Mouse (Mus musculus) c-Kit-positive CD71-negative TER-119-negative erythroid progenitor cells, embryonic 14.5 days (primary cell): ENCODE measurements around the gene Urod.

Experiments
- DNase-seq: peaks from one replicate; pipeline ENCODE4 v3.0.0-alpha.2; 2013; ENCODE audit warnings: low read depth

Gene Urod

GRCm38 (mm10) chr4:116993672-116994621 is at the start of gene Urod:
TSS of gene Urod (minus strand) at chr4:116994413.
- peak; percentile 91 for DNase-seq

- DNase-seq: no peak
Measured at GRCm38 (mm10) chr4:117041283-117041721, 47.1 kb upstream of the Urod start.

- no peak for DNase-seq
Measured at GRCm38 (mm10) chr4:117040791-117041190, 46.6 kb upstream of the Urod start.

GRCm38 (mm10) chr4:117039925-117040687 is 45.9 kb upstream of the Urod start:
- DNase-seq: no peak

GRCm38 (mm10) chr4:117031105-117031504 is 36.9 kb upstream of the Urod start:
- DNase-seq: no peak

- no peak for DNase-seq
Measured at GRCm38 (mm10) chr4:117023469-117023868, 29.3 kb upstream of the Urod start.

- DNase-seq: peak; percentile 89
Measured at GRCm38 (mm10) chr4:117019206-117020134, 25.3 kb upstream of the Urod start, which contains the start of gene Eif2b3. TSS of gene Eif2b3 (plus strand) at chr4:117019402.

GRCm38 (mm10) chr4:117018327-117018726 is 24.1 kb upstream of the Urod start:
- no peak for DNase-seq

GRCm38 (mm10) chr4:117017738-117018137 is 23.5 kb upstream of the Urod start:
- no peak for DNase-seq

- no peak for DNase-seq
Measured at GRCm38 (mm10) chr4:117014901-117015415, 20.7 kb upstream of the Urod start.

- no peak for DNase-seq
Measured at GRCm38 (mm10) chr4:117013596-117013995, 19.4 kb upstream of the Urod start.

- DNase-seq: no peak
Measured at GRCm38 (mm10) chr4:117010231-117010630, 16.0 kb upstream of the Urod start.

GRCm38 (mm10) chr4:117007058-117007457 is 12.8 kb upstream of the Urod start:
- no peak for DNase-seq

- no peak for DNase-seq
Measured at GRCm38 (mm10) chr4:117005611-117006400, 11.6 kb upstream of the Urod start.

GRCm38 (mm10) chr4:117004649-117005048 is 10.4 kb upstream of the Urod start:
- DNase-seq: no peak

- peak; percentile 58 for DNase-seq
Measured at GRCm38 (mm10) chr4:117002543-117003521, 8.6 kb upstream of the Urod start.

- DNase-seq: no peak
Measured at GRCm38 (mm10) chr4:117001957-117002356, 7.7 kb upstream of the Urod start.

- DNase-seq: no peak
Measured at GRCm38 (mm10) chr4:116999513-117000154, 5.4 kb upstream of the Urod start.

- no peak for DNase-seq
Measured at GRCm38 (mm10) chr4:116995798-116996135, 1.6 kb upstream of the Urod start.
